Mouse (Mus musculus): ENCODE measurements around the gene AC124502.3. TPM values are rescaled to one million over a fixed set of nuclear protein-coding genes. Genes with fewer than 3 reads are reported as not detected.
A peak's percentile ranks its signal among the peaks of the same experiment; 100 is the strongest.

Gene AC124502.3
- total RNA-seq, 2 experiments from 2014 or later = 1.8 to 2.8 TPM

GRCm38 (mm10) chr19:5032686-5033085 lies 6.0 kb upstream of the AC124502.3 start:
- DNase-seq = no peak

GRCm38 (mm10) chr19:5036577-5036976 lies 2.1 kb upstream of the AC124502.3 start:
- no peak for DNase-seq

GRCm38 (mm10) chr19:5037678-5038571 lies 766 bp upstream of the AC124502.3 start:
- DNase-seq = peak; percentile 84

- no peak for DNase-seq
Observed at GRCm38 (mm10) chr19:5039301-5040114, 817 bp downstream of the AC124502.3 start.

GRCm38 (mm10) chr19:5040862-5041523 lies 2.3 kb downstream of the AC124502.3 start, which contains the start of gene Brms1:
Brms1 (plus strand) TSS chr19:5041354.
- DNase-seq = peak; percentile 94

GRCm38 (mm10) chr19:5041588-5041987 lies 2.9 kb downstream of the AC124502.3 start:
- DNase-seq = no peak

GRCm38 (mm10) chr19:5045531-5045930 lies 6.8 kb downstream of the AC124502.3 start:
- no peak for DNase-seq

- DNase-seq = no peak
Observed at GRCm38 (mm10) chr19:5048138-5049056, 9.7 kb downstream of the AC124502.3 start.

GRCm38 (mm10) chr19:5049325-5049724 lies 10.6 kb downstream of the AC124502.3 start:
- no peak for DNase-seq

- peak; percentile 54 for DNase-seq
Observed at GRCm38 (mm10) chr19:5050047-5050905, 11.6 kb downstream of the AC124502.3 start, which contains the start of gene Rin1. Rin1 (plus strand) TSS chr19:5050481.

GRCm38 (mm10) chr19:5051031-5051430 lies 12.3 kb downstream of the AC124502.3 start:
- DNase-seq = peak; percentile 49

- DNase-seq = no peak
Observed at GRCm38 (mm10) chr19:5051515-5051914, 12.8 kb downstream of the AC124502.3 start.

GRCm38 (mm10) chr19:5052166-5052822 lies 13.6 kb downstream of the AC124502.3 start:
- DNase-seq = no peak

- no peak for DNase-seq
Observed at GRCm38 (mm10) chr19:5052853-5053252, 14.2 kb downstream of the AC124502.3 start.

GRCm38 (mm10) chr19:5053909-5054308 lies 15.2 kb downstream of the AC124502.3 start:
- peak; percentile 79 for DNase-seq

- DNase-seq = peak; percentile 52
Observed at GRCm38 (mm10) chr19:5056251-5056650, 17.6 kb downstream of the AC124502.3 start.

GRCm38 (mm10) chr19:5057876-5058775 lies 19.4 kb downstream of the AC124502.3 start:
- DNase-seq = no peak
